Mouse (Mus musculus) hindbrain, embryonic 10.5 days (tissue): ENCODE data around the gene Atp1a4. TPM values are rescaled to one million over a fixed set of nuclear protein-coding genes. Genes with fewer than 3 reads are reported as not detected.
"Not testable (repeated sequence)": the region's sequence is repeated elsewhere in the genome, so short reads cannot be mapped to it uniquely, and the experiment has no call there.

Experiments used
- DNase-seq: peaks from one replicate; pipeline ENCODE4 v3.0.0-alpha.2; 2017; ENCODE audit warnings: low spot score
- H3K27ac ChIP-seq: fragments of 300-500 bp; sonication (generic); 2 replicates; pipeline ENCODE4 v1.5.1; 2016; ENCODE audit warnings: mild to moderate bottlenecking, moderate library complexity
- H3K27me3 ChIP-seq: fragments of 300-500 bp; sonication (generic); 2 replicates; pipeline ENCODE4 v1.6.1; 2016; ENCODE audit warnings: mild to moderate bottlenecking; ENCODE audit not compliant: poor library complexity, insufficient read depth, severe bottlenecking
- H3K36me3 ChIP-seq: fragments of 300-500 bp; sonication (generic); 2 replicates; pipeline ENCODE4 v1.6.1; 2016; ENCODE audit warnings: mild to moderate bottlenecking, moderate library complexity
- H3K4me1 ChIP-seq: fragments of 300-500 bp; sonication (generic); replicated peaks from 2 replicates; pipeline ENCODE4 v1.6.1; 2016; ENCODE audit warnings: mild to moderate bottlenecking
- H3K4me3 ChIP-seq: fragments of 300-500 bp; sonication (generic); 2 replicates; pipeline ENCODE4 v1.5.1; 2016; ENCODE audit warnings: mild to moderate bottlenecking, moderate library complexity
- H3K9me3 ChIP-seq: fragments of 300-500 bp; sonication (generic); 2 replicates; pipeline ENCODE4 v1.6.1; 2016; ENCODE audit warnings: mild to moderate bottlenecking, moderate library complexity
- WGBS: fragments of 180-500 bp; shearing (Covaris S2); methylation state at CpG from one replicate; pipeline ENCODE4 v1.1.7; 2016; 5-methylcytosine and 5-hydroxymethylcytosine counted together
- polyA plus RNA-seq: library from polyadenylated mRNA; unstranded; fragments of >200 nt; fragmentation: Nextera tagmentation; extraction: Ambion mirVana; gene quantifications from 2 replicates; pipeline ENCODE4 v1.2.1, GENCODE M21; 2016

The Atp1a4 gene
- polyA plus RNA-seq, 1 experiment from 2014 or later, result not detected

- DNase-seq, result no peak
- WGBS, result 82% methylated on average over 3 of the region's 3 CpGs
Observed at GRCm38 (mm10) chr1:172277172-172277571, 19.0 kb upstream of the Atp1a4 start.

GRCm38 (mm10) chr1:172274547-172274946 is 16.3 kb upstream of the Atp1a4 start:
- Histone ChIP-seq H3K27me3 (no peaks in the 10 kb centered on the region), H3K27ac (no peak overlapping the region), H3K36me3 (no peaks in the 10 kb centered on the region), H3K9me3 (no peaks in the 10 kb centered on the region), H3K4me1 (peaks cover 17% of the 10 kb centered on the region), H3K4me3 (no peak overlapping the region)
- 73% methylated on average over 5 of the region's 5 CpGs for WGBS
- no peak for DNase-seq

More at GRCm38 (mm10) chr1:172277172-172277571, 19.0 kb upstream of the Atp1a4 start:
- Histone ChIP-seq H3K9me3 (no peaks in the 10 kb centered on the region), H3K4me1 (peaks cover 6% of the 10 kb centered on the region), H3K27ac (no peak overlapping the region), H3K4me3 (no peak overlapping the region), H3K36me3 (no peaks in the 10 kb centered on the region), H3K27me3 (no peaks in the 10 kb centered on the region)

GRCm38 (mm10) chr1:172274116-172274515 is 15.9 kb upstream of the Atp1a4 start:
- WGBS, result 65% methylated on average over 5 of the region's 5 CpGs
- peaks cover 17% of the 10 kb centered on the region for H3K4me1 ChIP-seq
- H3K27ac ChIP-seq, result no peak overlapping the region
- DNase-seq, result no peak
- H3K27me3 ChIP-seq, result no peaks in the 10 kb centered on the region
- H3K9me3 ChIP-seq, result no peaks in the 10 kb centered on the region
- H3K4me3 ChIP-seq, result no peak overlapping the region
- no peaks in the 10 kb centered on the region for H3K36me3 ChIP-seq

GRCm38 (mm10) chr1:172273386-172273785 is 15.2 kb upstream of the Atp1a4 start:
- Histone ChIP-seq H3K9me3 (no peaks in the 10 kb centered on the region), H3K36me3 (no peaks in the 10 kb centered on the region), H3K27ac (no peak overlapping the region), H3K27me3 (no peaks in the 10 kb centered on the region), H3K4me1 (peaks cover 17% of the 10 kb centered on the region), H3K4me3 (no peak overlapping the region)
- no peak for DNase-seq
- 92% methylated on average over 6 of the region's 6 CpGs for WGBS

- WGBS, result 50% methylated on average over 10 of the region's 10 CpGs
- H3K4me1 ChIP-seq, result peaks cover 17% of the 10 kb centered on the region
- H3K36me3 ChIP-seq, result no peaks in the 10 kb centered on the region
- no peaks in the 10 kb centered on the region for H3K9me3 ChIP-seq
- no peak overlapping the region for H3K4me3 ChIP-seq
- peak overlapping the region; percentile 25; the same call in 1 of the 2 replicates for H3K27ac ChIP-seq
- DNase-seq, result peak; percentile 29
- no peaks in the 10 kb centered on the region for H3K27me3 ChIP-seq
Observed at GRCm38 (mm10) chr1:172271765-172272164, 13.6 kb upstream of the Atp1a4 start.

- no peak overlapping the region for H3K27ac ChIP-seq
- 80% methylated on average over 3 of the region's 3 CpGs for WGBS
Observed at GRCm38 (mm10) chr1:172271208-172271607, 13.0 kb upstream of the Atp1a4 start.

GRCm38 (mm10) chr1:172261477-172262078 is 3.4 kb upstream of the Atp1a4 start, which contains the start of gene Igsf8:
Gene Igsf8, plus strand, starts transcription at chr1:172261641.
- peaks cover 24% of the 10 kb centered on the region for H3K4me1 ChIP-seq
- H3K36me3 ChIP-seq, result no peaks in the 10 kb centered on the region
- DNase-seq, result peak; percentile 39
- peak within 1 kb of the TSS; percentile 84 for H3K27ac ChIP-seq
- H3K9me3 ChIP-seq, result 0 out of 2 replicates have a peak, but pooled peaks cover 3% of the 10 kb centered on the region
- H3K27me3 ChIP-seq, result no peaks in the 10 kb centered on the region
- H3K4me3 ChIP-seq, result peak within 1 kb of the TSS; percentile 21; the same call in 1 of the 2 replicates
- 22% methylated on average over 8 of the region's 8 CpGs for WGBS

More at GRCm38 (mm10) chr1:172271208-172271607, 13.0 kb upstream of the Atp1a4 start:
- Histone ChIP-seq H3K27me3 (no peaks in the 10 kb centered on the region), H3K4me3 (no peak overlapping the region), H3K9me3 (no peaks in the 10 kb centered on the region), H3K36me3 (no peaks in the 10 kb centered on the region), H3K4me1 (peaks cover 17% of the 10 kb centered on the region)
- DNase-seq, result no peak

GRCm38 (mm10) chr1:172247679-172248078 is 10.5 kb downstream of the Atp1a4 start:
- no peaks in the 10 kb centered on the region for H3K36me3 ChIP-seq
- peak; percentile 61 for DNase-seq
- peaks cover 29% of the 10 kb centered on the region for H3K4me1 ChIP-seq
- 58% methylated on average over 2 of the region's 2 CpGs for WGBS
- H3K9me3 ChIP-seq, result no peaks in the 10 kb centered on the region
- H3K4me3 ChIP-seq, result no peak overlapping the region
- H3K27me3 ChIP-seq, result peaks cover 41% of the 10 kb centered on the region
- peak overlapping the region; percentile 57; the same call in 1 of the 2 replicates for H3K27ac ChIP-seq

- Histone ChIP-seq H3K27ac (peak overlapping the region; percentile 57; the same call in 1 of the 2 replicates), H3K27me3 (peaks cover 41% of the 10 kb centered on the region), H3K9me3 (no peaks in the 10 kb centered on the region), H3K36me3 (no peaks in the 10 kb centered on the region), H3K4me3 (no peak overlapping the region), H3K4me1 (peaks cover 33% of the 10 kb centered on the region)
- no peak for DNase-seq
- 79% methylated on average over 4 of the region's 4 CpGs for WGBS
Observed at GRCm38 (mm10) chr1:172247216-172247615, 11.0 kb downstream of the Atp1a4 start.

- WGBS, result 39% methylated on average over 23 of the region's 23 CpGs
- H3K4me1 ChIP-seq, result peaks cover 53% of the 10 kb centered on the region
- not testable (repeated sequence) for H3K27ac ChIP-seq, DNase-seq, H3K9me3 ChIP-seq, H3K36me3 ChIP-seq
- peaks cover 41% of the 10 kb centered on the region for H3K27me3 ChIP-seq
- peak overlapping the region; percentile 27 for H3K4me3 ChIP-seq
Observed at GRCm38 (mm10) chr1:172244645-172245044, 13.6 kb downstream of the Atp1a4 start.

- Histone ChIP-seq H3K27me3 (peaks cover 41% of the 10 kb centered on the region), H3K4me1 (peaks cover 53% of the 10 kb centered on the region), H3K9me3 (no peaks in the 10 kb centered on the region), H3K36me3 (no peaks in the 10 kb centered on the region), H3K4me3 (peak overlapping the region; percentile 27; the same call in 1 of the 2 replicates), H3K27ac (peak overlapping the region; percentile 75; the same call in 1 of the 2 replicates)
- WGBS, result 29% methylated on average over 16 of the region's 16 CpGs
- no peak for DNase-seq
Observed at GRCm38 (mm10) chr1:172243547-172244205, 14.5 kb downstream of the Atp1a4 start.

GRCm38 (mm10) chr1:172242401-172242800 is 15.8 kb downstream of the Atp1a4 start:
- H3K27me3 ChIP-seq, result peaks cover 41% of the 10 kb centered on the region
- H3K36me3 ChIP-seq, result no peaks in the 10 kb centered on the region
- peak overlapping the region; percentile 75 for H3K27ac ChIP-seq
- no peaks in the 10 kb centered on the region for H3K9me3 ChIP-seq
- no peak overlapping the region for H3K4me3 ChIP-seq
- WGBS, result 33% methylated on average over 2 of the region's 2 CpGs
- DNase-seq, result peak; percentile 45
- peaks cover 50% of the 10 kb centered on the region for H3K4me1 ChIP-seq
